In the genomic region with DNA sequence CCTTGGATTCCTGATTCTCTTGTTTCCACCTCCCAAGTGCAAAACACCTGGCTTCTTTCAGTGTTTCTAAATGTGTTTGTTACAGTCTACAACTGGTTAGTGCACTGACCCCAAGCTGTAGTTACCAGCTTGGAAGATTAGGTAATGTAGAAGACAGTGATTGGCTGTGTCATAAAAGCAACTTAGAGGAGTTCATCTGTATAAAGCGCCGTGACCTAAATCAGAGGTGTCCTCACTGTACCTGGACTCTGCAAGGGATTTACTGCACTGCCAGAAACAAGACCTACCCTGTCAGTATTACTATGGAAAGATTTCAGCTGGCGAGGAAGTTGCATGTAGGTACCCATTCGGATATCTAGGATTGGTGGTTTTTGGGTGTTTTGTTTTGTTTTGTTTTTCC, we compare ENCODE assay signal across 22 mouse cellular contexts. TPM values are rescaled to one million over a fixed set of nuclear protein-coding genes. Genes with fewer than 3 reads are reported as not detected.
A peak's percentile ranks its signal among the peaks of the same experiment; 100 is the strongest.
DNase-seq lines count a peak whose midpoint lies in the region; ATAC-seq and TF ChIP-seq lines count a peak whose summit lies in the region.
"Had no signal": no experiment of that assay in that cellular context is flagged by ENCODE, and none has a peak within 500 bp of the region (broad histone marks: within the 10 kb centered on the region; RNA-seq: fewer than 3 reads in every experiment).

No protein-coding gene starts in this region.

- 88% methylated on average over 4 of the region's 4 CpGs for WGBS in liver, adult 2 months
- 90% methylated on average over 4 of the region's 4 CpGs for WGBS in liver, embryonic 11.5 days
- WGBS in midbrain, embryonic 11.5 days, result 96% methylated on average over 4 of the region's 4 CpGs

- ATAC-seq in liver, embryonic 11.5 days (replicated peaks; ENCODE audit: low FRiP score), result no peak
- no peak for ATAC-seq in midbrain, embryonic 11.5 days (ENCODE audit: low FRiP score)
- ATAC-seq: activated CD4-positive, CD25-positive, alpha-beta regulatory T cell, adult 4 months; CD4-positive, CD25-positive, alpha-beta regulatory T cell, adult 4 months; Patski had no signal

- no peak for TF ChIP-seq POLR2A in liver, adult 2 months (IDR thresholded peaks at IDR 0.05; ENCODE audit: extremely low read depth, insufficient read depth, low read length)

- no peak overlapping the region for H3K27ac ChIP-seq in liver, adult 2 months (replicated peaks; ENCODE audit: insufficient read depth, low read depth, low read length)
- no peak overlapping the region for H3K27ac ChIP-seq in liver, embryonic 11.5 days (ENCODE audit: low read depth, low read length)
- no peak overlapping the region for H3K27ac ChIP-seq in midbrain, embryonic 11.5 days (ENCODE audit: low read depth, low read length)

- no peak for TF ChIP-seq CTCF in liver, adult 2 months (IDR thresholded peaks at IDR 0.05; ENCODE audit: low read depth, low read length)

- H3K9me3 ChIP-seq in liver, embryonic 11.5 days (ENCODE audit: control insufficient read depth, low read length), result no peaks in the 10 kb centered on the region
- no peaks in the 10 kb centered on the region for H3K9me3 ChIP-seq in midbrain, embryonic 11.5 days (ENCODE audit: control insufficient read depth, low read length)
- H3K9me3 ChIP-seq: G1E had no signal

- no peak overlapping the region for H3K4me3 ChIP-seq in liver, adult 2 months (ENCODE audit: insufficient read depth, low read depth, low read length)
- H3K4me3 ChIP-seq in liver, embryonic 11.5 days (ENCODE audit: low read depth, low read length), result no peak overlapping the region
- H3K4me3 ChIP-seq in midbrain, embryonic 11.5 days (ENCODE audit: low read depth, low read length), result no peak overlapping the region

- peak; percentile 16 for DNase-seq in liver, adult 2 months (ENCODE audit: extremely low read depth, low read depth, low spot score)
- DNase-seq in liver, embryonic 11.5 days (ENCODE audit: low spot score), result no peak
- DNase-seq in retina, adult 2 months (ENCODE audit: low read depth, low spot score), result peak; percentile 75
- DNase-seq in retina, embryonic 14.5 days (ENCODE audit: low spot score), result no peak
- DNase-seq in retina, postnatal 1 day, result peak; percentile 54
- peak; percentile 46 for DNase-seq in retina, postnatal 7 days (ENCODE audit: low read depth, low spot score)
- DNase-seq in kidney, adult 9 months, result no peak
- DNase-seq in midbrain, embryonic 11.5 days (ENCODE audit: low spot score, missing footprints), result no peak
- DNase-seq: adrenal gland, adult 2 months; adrenal gland, adult 8-10 months; adrenal gland, postnatal 10 days; adrenal gland, postnatal 14 days; adrenal gland, postnatal 25 days; adrenal gland, postnatal 36 days; B cell, adult 2 months; cerebellum, adult 11 months; cerebellum, adult 11-12 months had no signal

- H3K9ac ChIP-seq in liver, adult 2 months (ENCODE audit: low read depth, low read length), result no peak overlapping the region
- no peak overlapping the region for H3K9ac ChIP-seq in liver, embryonic 11.5 days (ENCODE audit: low read depth, low read length)
- H3K9ac ChIP-seq in midbrain, embryonic 11.5 days (ENCODE audit: low read length), result no peak overlapping the region

- no peaks in the 10 kb centered on the region; the same call in 1 of the 2 replicates for H3K79me2 ChIP-seq in liver, adult 2 months (ENCODE audit: control insufficient read depth, insufficient read depth, low read length)

- no peaks in the 10 kb centered on the region for H3K27me3 ChIP-seq in liver, adult 2 months (ENCODE audit: control insufficient read depth, insufficient read depth, low read length)
- no peaks in the 10 kb centered on the region for H3K27me3 ChIP-seq in liver, embryonic 11.5 days (replicated peaks; ENCODE audit: control insufficient read depth, insufficient read depth, low read length)
- H3K27me3 ChIP-seq in midbrain, embryonic 11.5 days (ENCODE audit: control insufficient read depth, insufficient read depth, low read length), result no peaks in the 10 kb centered on the region
- H3K27me3 ChIP-seq: CH12.LX, Patski had no signal

- no peaks in the 10 kb centered on the region for H3K4me1 ChIP-seq in liver, adult 2 months (ENCODE audit: control insufficient read depth, insufficient read depth, low read length)
- H3K4me1 ChIP-seq in liver, embryonic 11.5 days (replicated peaks; ENCODE audit: control insufficient read depth, insufficient read depth, low read length), result no peaks in the 10 kb centered on the region
- no peaks in the 10 kb centered on the region for H3K4me1 ChIP-seq in midbrain, embryonic 11.5 days (ENCODE audit: control insufficient read depth, insufficient read depth, low read length)

- H3K36me3 ChIP-seq in liver, adult 2 months (ENCODE audit: control insufficient read depth, insufficient read depth, low read length), result no peaks in the 10 kb centered on the region
- H3K36me3 ChIP-seq in liver, embryonic 11.5 days (ENCODE audit: control insufficient read depth, insufficient read depth, low read length), result 0 out of 2 replicates have a peak, but pooled peaks cover 2% of the 10 kb centered on the region
- H3K36me3 ChIP-seq in midbrain, embryonic 11.5 days (ENCODE audit: control insufficient read depth, insufficient read depth, low read length), result no peaks in the 10 kb centered on the region

- H3K4me2 ChIP-seq in liver, embryonic 11.5 days, result no peak overlapping the region
- no peak overlapping the region for H3K4me2 ChIP-seq in midbrain, embryonic 11.5 days

RNA-seq across cellular contexts. Expression of gene Slc4a7, which starts 16.5 kb away (rescaled TPM):
- total RNA-seq in liver, adult 2 months (2014; rRNA removed), result 10.0 and 10.2 TPM in 2 replicates
- polyA plus RNA-seq in liver, adult 2 months (2012; rRNA removed), result 1.4 TPM in 2 replicates
- polyA plus RNA-seq in liver, embryonic 11.5 days (2014; fragmentation: Nextera tagmentation; extraction: Ambion mirVana), result 8.1 and 9.0 TPM in 2 replicates
- polyA plus RNA-seq in midbrain, embryonic 11.5 days (2014; fragmentation: Nextera tagmentation; extraction: Ambion mirVana), result 24.6 and 28.8 TPM in 2 replicates

Comparison
In these comparisons a context has a peak if more than half of its experiments do, and no peak if none do; other contexts are left out.
1. DNase-seq: peak in liver, adult 2 months (single experiment), retina, adult 2 months (single experiment), retina, postnatal 1 day (single experiment) and retina, postnatal 7 days (single experiment); none in liver, embryonic 11.5 days (single experiment), retina, embryonic 14.5 days (single experiment), kidney, adult 9 months (single experiment) and midbrain, embryonic 11.5 days (single experiment).